Mouse (Mus musculus) urinary bladder, postnatal 14 days (tissue): ENCODE data around the gene Trem3.

Source experiments
- DNase-seq: peaks from one replicate; pipeline ENCODE4 v3.0.0; 2021; ENCODE audit warnings: low spot score

Gene Trem3

GRCm38 (mm10) chr17:48247221-48247928 is at the start of gene Trem3:
TSS of gene Trem3 (plus strand) at chr17:48247777.
- no peak for DNase-seq

GRCm38 (mm10) chr17:48203086-48203485 is 44.5 kb upstream of the Trem3 start:
- DNase-seq: no peak

GRCm38 (mm10) chr17:48212596-48212995 is 35.0 kb upstream of the Trem3 start:
- no peak for DNase-seq

- DNase-seq: no peak
These were observed 34.1 kb upstream of the Trem3 start for GRCm38 (mm10) chr17:48213511-48213910.

GRCm38 (mm10) chr17:48215429-48215828 is 32.1 kb upstream of the Trem3 start:
- no peak for DNase-seq

- DNase-seq: no peak
These were observed 16.9 kb upstream of the Trem3 start for GRCm38 (mm10) chr17:48230680-48231079.

- no peak for DNase-seq
These were observed 15.1 kb upstream of the Trem3 start, which contains the start of gene Trem1 for GRCm38 (mm10) chr17:48232518-48232917. TSS of gene Trem1 (plus strand) at chr17:48232768.

GRCm38 (mm10) chr17:48233789-48234188 is 13.8 kb upstream of the Trem3 start:
- DNase-seq: no peak

GRCm38 (mm10) chr17:48234550-48234949 is 13.0 kb upstream of the Trem3 start:
- DNase-seq: no peak

- no peak for DNase-seq
These were observed 11.7 kb upstream of the Trem3 start for GRCm38 (mm10) chr17:48235773-48236370.

GRCm38 (mm10) chr17:48237621-48238020 is 10.0 kb upstream of the Trem3 start:
- DNase-seq: no peak

- DNase-seq: no peak
These were observed 1.5 kb downstream of the Trem3 start for GRCm38 (mm10) chr17:48249039-48249438.

GRCm38 (mm10) chr17:48249501-48249900 is 1.9 kb downstream of the Trem3 start:
- no peak for DNase-seq

GRCm38 (mm10) chr17:48250631-48251030 is 3.1 kb downstream of the Trem3 start:
- DNase-seq: no peak

GRCm38 (mm10) chr17:48256575-48256974 is 9.0 kb downstream of the Trem3 start:
- no peak for DNase-seq

- no peak for DNase-seq
These were observed 14.3 kb downstream of the Trem3 start for GRCm38 (mm10) chr17:48261868-48262267.

- no peak for DNase-seq
These were observed 16.3 kb downstream of the Trem3 start, which contains the start of gene Treml4 for GRCm38 (mm10) chr17:48263741-48264362. TSS of gene Treml4 (plus strand) at chr17:48264295.

GRCm38 (mm10) chr17:48264662-48265061 is 17.1 kb downstream of the Trem3 start:
- no peak for DNase-seq

- no peak for DNase-seq
These were observed 18.6 kb downstream of the Trem3 start for GRCm38 (mm10) chr17:48266138-48266537.

GRCm38 (mm10) chr17:48266610-48267304 is 19.2 kb downstream of the Trem3 start:
- DNase-seq: no peak

GRCm38 (mm10) chr17:48267591-48267990 is 20.0 kb downstream of the Trem3 start:
- DNase-seq: no peak

GRCm38 (mm10) chr17:48268276-48268675 is 20.7 kb downstream of the Trem3 start:
- no peak for DNase-seq

- DNase-seq: no peak
These were observed 22.3 kb downstream of the Trem3 start for GRCm38 (mm10) chr17:48269833-48270232.
